Mouse (Mus musculus) lung, embryonic 14.5 days (tissue): ENCODE measurements around the gene Snrnp25. TPM values are rescaled to one million over a fixed set of nuclear protein-coding genes. Genes with fewer than 3 reads are reported as not detected.

ENCODE experiments used
- ATAC-seq: fragments of 200-750 bp; cut with Nextera tagmentation; 2 replicates; pipeline ENCODE4 v1.8.0; 2017; ENCODE audit warnings: mild to moderate bottlenecking, moderate TSS enrichment, moderate library complexity; ENCODE audit not compliant: insufficient read depth
- DNase-seq: peaks from one replicate; pipeline ENCODE4 v3.0.0-alpha.2; 2015
- H3K27ac ChIP-seq: fragments of 300-500 bp; sonication (generic); 2 replicates; pipeline ENCODE4 v1.5.1; 2014; ENCODE audit warnings: low read depth, mild to moderate bottlenecking, moderate library complexity
- H3K27me3 ChIP-seq: fragments of 300-500 bp; sonication (generic); 2 replicates; pipeline ENCODE4 v1.6.1; 2014; ENCODE audit warnings: low read length, control low read depth; ENCODE audit not compliant: insufficient read depth
- H3K36me3 ChIP-seq: fragments of 300-500 bp; sonication (generic); 2 replicates; pipeline ENCODE4 v1.6.1; 2014; ENCODE audit warnings: control low read depth; ENCODE audit not compliant: insufficient read depth
- H3K4me1 ChIP-seq: fragments of 300-500 bp; sonication (generic); 2 replicates; pipeline ENCODE4 v1.6.1; 2014; ENCODE audit warnings: antibody characterized with exemption, control low read depth; ENCODE audit not compliant: insufficient read depth
- H3K4me2 ChIP-seq: fragments of 300-500 bp; sonication (generic); 2 replicates; pipeline ENCODE4 v1.6.1; 2014; ENCODE audit warnings: mild to moderate bottlenecking
- H3K4me3 ChIP-seq: fragments of 300-500 bp; sonication (generic); 2 replicates; pipeline ENCODE4 v1.5.1; 2014; ENCODE audit warnings: low read depth, low read length
- H3K9ac ChIP-seq: fragments of 300-500 bp; sonication (generic); 2 replicates; pipeline ENCODE4 v1.6.1; 2014
- H3K9me3 ChIP-seq: fragments of 300-500 bp; sonication (generic); 2 replicates; pipeline ENCODE4 v1.6.1; 2016; ENCODE audit warnings: low read depth, low read length, control low read depth
- CTCF ChIP-seq: IDR thresholded peaks from 2 replicates; pipeline ENCODE4 v1.5.1; 2016; ENCODE audit warnings: antibody characterized with exemption, low read depth
- WGBS: fragments of 180-500 bp; shearing (Covaris S2); extraction: QIAGEN DNeasy Blood & Tissue Kit; methylation state at CpG from one replicate; pipeline ENCODE4 v1.1.7; 2014; 5-methylcytosine and 5-hydroxymethylcytosine counted together
- polyA plus RNA-seq: library from polyadenylated mRNA; unstranded; fragments of >200 nt; fragmentation: Nextera tagmentation; extraction: Ambion mirVana; gene quantifications from 2 replicates; pipeline ENCODE4 v1.2.1, GENCODE M21; 2014

The Snrnp25 gene
- polyA plus RNA-seq, 1 experiment from 2014 or later: 71.4 TPM

- Histone ChIP-seq H3K27me3 (no peaks in the 10 kb centered on the region), H3K9me3 (no peaks in the 10 kb centered on the region), H3K4me2 (peak overlapping the region; percentile 40), H3K4me1 (peaks cover 35% of the 10 kb centered on the region), H3K9ac (peak overlapping the region; percentile 23; the same call in 1 of the 2 replicates), H3K36me3 (peaks cover 24% of the 10 kb centered on the region), H3K4me3 (no peak overlapping the region), H3K27ac (peak overlapping the region; percentile 98)
- WGBS: 43% methylated on average over 7 of the region's 7 CpGs
- peak; percentile 77 for DNase-seq
- ATAC-seq: peak; percentile 19; the same call in 1 of the 2 replicates
- no peak for TF ChIP-seq CTCF
Observed at GRCm38 (mm10) chr11:32225222-32226104, 20.2 kb downstream of the Snrnp25 start.

GRCm38 (mm10) chr11:32226124-32226871 is 21.1 kb downstream of the Snrnp25 start, which contains the start of gene Mpg:
Gene Mpg (plus strand): TSS chr11:32226505.
- Histone ChIP-seq H3K36me3 (peaks cover 32% of the 10 kb centered on the region), H3K4me3 (peak within 1 kb of the TSS; percentile 70), H3K27ac (peak within 1 kb of the TSS; percentile 98), H3K9me3 (no peaks in the 10 kb centered on the region), H3K27me3 (no peaks in the 10 kb centered on the region), H3K9ac (peak within 1 kb of the TSS; percentile 84), H3K4me2 (peak within 1 kb of the TSS; percentile 84), H3K4me1 (peaks cover 32% of the 10 kb centered on the region)
- TF ChIP-seq CTCF: no peak
- WGBS: 2% methylated on average over 47 of the region's 47 CpGs
- DNase-seq: peak; percentile 94
- peak; percentile 59 for ATAC-seq

- Histone ChIP-seq H3K9ac (peak overlapping the region; percentile 84), H3K9me3 (no peaks in the 10 kb centered on the region), H3K27ac (peak overlapping the region; percentile 98; the same call in 1 of the 2 replicates), H3K4me1 (peaks cover 32% of the 10 kb centered on the region), H3K36me3 (peaks cover 40% of the 10 kb centered on the region), H3K4me3 (peak overlapping the region; percentile 70), H3K4me2 (peak overlapping the region; percentile 84), H3K27me3 (no peaks in the 10 kb centered on the region)
- no peak for DNase-seq
- 48% methylated on average over 1 of the region's 1 CpGs for WGBS
- no peak for ATAC-seq
- TF ChIP-seq CTCF: no peak
Observed at GRCm38 (mm10) chr11:32227041-32227440, 21.8 kb downstream of the Snrnp25 start.

DNA sequence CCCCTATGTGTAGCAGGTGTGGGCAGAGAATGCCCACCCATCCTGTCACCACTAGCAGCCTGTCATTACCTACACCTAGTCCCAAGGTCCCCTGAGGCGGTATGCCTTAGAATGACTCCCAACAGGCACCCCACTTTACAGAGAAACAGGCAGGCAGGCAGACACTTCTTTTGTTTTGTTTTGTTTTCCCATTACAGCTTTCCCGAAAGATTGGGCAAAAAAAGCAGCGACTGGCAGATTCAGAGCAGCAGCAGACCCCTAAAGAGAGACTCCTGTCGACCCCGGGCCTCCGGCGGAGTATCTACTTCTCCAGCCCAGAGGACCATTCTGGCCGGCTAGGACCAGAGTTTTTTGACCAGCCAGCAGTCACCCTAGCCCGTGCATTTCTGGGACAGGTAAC is 22.3 kb downstream of the Snrnp25 start:
- ATAC-seq: no peak
- 86% methylated on average over 9 of the region's 9 CpGs for WGBS
- TF ChIP-seq CTCF: no peak
- H3K9ac ChIP-seq: peak overlapping the region; percentile 84; the same call in 1 of the 2 replicates
- H3K4me2 ChIP-seq: peak overlapping the region; percentile 84; the same call in 1 of the 2 replicates
- peaks cover 30% of the 10 kb centered on the region for H3K4me1 ChIP-seq
- peaks cover 45% of the 10 kb centered on the region for H3K36me3 ChIP-seq
- no peaks in the 10 kb centered on the region for H3K9me3 ChIP-seq
- H3K27me3 ChIP-seq: no peaks in the 10 kb centered on the region
- H3K4me3 ChIP-seq: peak overlapping the region; percentile 70; the same call in 1 of the 2 replicates
- no peak overlapping the region for H3K27ac ChIP-seq
- DNase-seq: no peak

- Histone ChIP-seq H3K27ac (no peak overlapping the region), H3K36me3 (peaks cover 50% of the 10 kb centered on the region), H3K9me3 (no peaks in the 10 kb centered on the region), H3K4me3 (no peak overlapping the region), H3K4me1 (peaks cover 22% of the 10 kb centered on the region), H3K4me2 (no peak overlapping the region), H3K27me3 (no peaks in the 10 kb centered on the region), H3K9ac (no peak overlapping the region)
- ATAC-seq (no peak), DNase-seq (no peak)
- WGBS: 85% methylated on average over 3 of the region's 3 CpGs
- TF ChIP-seq CTCF: no peak
Observed at GRCm38 (mm10) chr11:32228292-32228845, 23.2 kb downstream of the Snrnp25 start.

GRCm38 (mm10) chr11:32230220-32230619 is 25.0 kb downstream of the Snrnp25 start:
- 81% methylated on average over 4 of the region's 4 CpGs for WGBS
- TF ChIP-seq CTCF: no peak
- no peak for DNase-seq
- Histone ChIP-seq H3K9ac (no peak overlapping the region), H3K4me2 (no peak overlapping the region), H3K27ac (no peak overlapping the region), H3K36me3 (peaks cover 68% of the 10 kb centered on the region), H3K9me3 (no peaks in the 10 kb centered on the region), H3K4me3 (no peak overlapping the region), H3K4me1 (peaks cover 20% of the 10 kb centered on the region), H3K27me3 (no peaks in the 10 kb centered on the region)
- no peak for ATAC-seq
